Mouse (Mus musculus): Measurements from ENCODE around the gene Rgs7bp. TPM values are rescaled to one million over a fixed set of nuclear protein-coding genes. Genes with fewer than 3 reads are reported as not detected.
A peak's percentile ranks its signal among the peaks of the same experiment; 100 is the strongest.

The Rgs7bp gene
- not detected for polyA plus RNA-seq (2021)

GRCm38 (mm10) chr13:105054181-105054940 is at the start of gene Rgs7bp:
Gene Rgs7bp, minus strand, starts transcription at chr13:105054930.
- in situ Hi-C loops (cut with MboI; ENCODE audit: low pct_unique_long_range_greater_than_20kb), result no loop called here
- H3K27me3 ChIP-seq, result peaks cover 75% of the 10 kb centered on the region
- CTCF ChIA-PET, result no interaction called here
- ATAC-seq (peak; percentile 58), DNase-seq (ENCODE audit: low read depth, low spot score) (no peak)
- POLR2A ChIA-PET, result no interaction called here
- TF ChIP-seq CTCF (IDR thresholded peaks at IDR 0.05), result no peak

- TF ChIP-seq CTCF (IDR thresholded peaks at IDR 0.05), result no peak
- POLR2A ChIA-PET, result no interaction called here
- in situ Hi-C loops (cut with MboI; ENCODE audit: low pct_unique_long_range_greater_than_20kb), result no loop called here
- DNase-seq (ENCODE audit: low read depth, low spot score) (no peak), ATAC-seq (no peak)
- CTCF ChIA-PET, result no interaction called here
- H3K27me3 ChIP-seq, result peaks cover 4% of the 10 kb centered on the region
These were observed 49.7 kb upstream of the Rgs7bp start for GRCm38 (mm10) chr13:105104385-105104784.

GRCm38 (mm10) chr13:105100705-105101104 is 46.0 kb upstream of the Rgs7bp start:
- POLR2A ChIA-PET, result no interaction called here
- no peak for ATAC-seq

GRCm38 (mm10) chr13:105096316-105096715 is 41.6 kb upstream of the Rgs7bp start:
- H3K27me3 ChIP-seq, result peaks cover 3% of the 10 kb centered on the region
- POLR2A ChIA-PET, result no interaction called here
- no peak for TF ChIP-seq CTCF (IDR thresholded peaks at IDR 0.05)
- in situ Hi-C loops (cut with MboI; ENCODE audit: low pct_unique_long_range_greater_than_20kb), result no loop called here
- no peak for DNase-seq (ENCODE audit: low read depth, low spot score)
- no peak for ATAC-seq
- CTCF ChIA-PET, result no interaction called here

More at GRCm38 (mm10) chr13:105100705-105101104, 46.0 kb upstream of the Rgs7bp start:
- CTCF ChIA-PET, result no interaction called here
- peaks cover 8% of the 10 kb centered on the region for H3K27me3 ChIP-seq
- no peak for DNase-seq (ENCODE audit: low read depth, low spot score)
- TF ChIP-seq CTCF (IDR thresholded peaks at IDR 0.05), result no peak
- in situ Hi-C loops (cut with MboI; ENCODE audit: low pct_unique_long_range_greater_than_20kb), result no loop called here

- no peak for DNase-seq (ENCODE audit: low read depth, low spot score)
- H3K27me3 ChIP-seq, result peaks cover 13% of the 10 kb centered on the region
- no peak for TF ChIP-seq CTCF (IDR thresholded peaks at IDR 0.05)
- ChIA-PET CTCF (no interaction called here), POLR2A (no interaction called here)
- no peak for ATAC-seq
- in situ Hi-C loops (cut with MboI; ENCODE audit: low pct_unique_long_range_greater_than_20kb), result no loop called here
These were observed 34.5 kb upstream of the Rgs7bp start for GRCm38 (mm10) chr13:105089276-105089675.

GRCm38 (mm10) chr13:105081862-105082261 is 27.1 kb upstream of the Rgs7bp start, which contains the start of gene 4933425L06Rik:
Gene 4933425L06Rik, plus strand, starts transcription at chr13:105082122.
- ATAC-seq (no peak), DNase-seq (ENCODE audit: low read depth, low spot score) (no peak)
- ChIA-PET CTCF (no interaction called here), POLR2A (no interaction called here)
- peaks cover 16% of the 10 kb centered on the region for H3K27me3 ChIP-seq
- TF ChIP-seq CTCF (IDR thresholded peaks at IDR 0.05), result no peak
- in situ Hi-C loops (cut with MboI; ENCODE audit: low pct_unique_long_range_greater_than_20kb), result no loop called here

GRCm38 (mm10) chr13:105066890-105067845 is 12.4 kb upstream of the Rgs7bp start:
- DNase-seq (ENCODE audit: low read depth, low spot score) (no peak), ATAC-seq (no peak)
- ChIA-PET CTCF (no interaction called here), POLR2A (no interaction called here)
- peaks cover 7% of the 10 kb centered on the region for H3K27me3 ChIP-seq
- in situ Hi-C loops (cut with MboI; ENCODE audit: low pct_unique_long_range_greater_than_20kb), result no loop called here
- TF ChIP-seq CTCF (IDR thresholded peaks at IDR 0.05), result no peak

GRCm38 (mm10) chr13:105066119-105066518 is 11.4 kb upstream of the Rgs7bp start:
- ChIA-PET POLR2A (no interaction called here), CTCF (no interaction called here)
- DNase-seq (ENCODE audit: low read depth, low spot score) (no peak), ATAC-seq (no peak)
- in situ Hi-C loops (cut with MboI; ENCODE audit: low pct_unique_long_range_greater_than_20kb), result no loop called here
- no peak for TF ChIP-seq CTCF (IDR thresholded peaks at IDR 0.05)
- peaks cover 12% of the 10 kb centered on the region for H3K27me3 ChIP-seq

- ATAC-seq, result no peak
- H3K27me3 ChIP-seq, result peaks cover 66% of the 10 kb centered on the region
- POLR2A ChIA-PET, result no interaction called here
- TF ChIP-seq CTCF (IDR thresholded peaks at IDR 0.05), result no peak
- DNase-seq (ENCODE audit: low read depth, low spot score), result no peak
- CTCF ChIA-PET, result no interaction called here
- in situ Hi-C loops (cut with MboI; ENCODE audit: low pct_unique_long_range_greater_than_20kb), result no loop called here
These were observed 644 bp upstream of the Rgs7bp start for GRCm38 (mm10) chr13:105055374-105055773.

- H3K27me3 ChIP-seq, result peaks cover 70% of the 10 kb centered on the region
- ChIA-PET CTCF (no interaction called here), POLR2A (no interaction called here)
- no peak for TF ChIP-seq CTCF (IDR thresholded peaks at IDR 0.05)
- ATAC-seq, result no peak
- in situ Hi-C loops (cut with MboI; ENCODE audit: low pct_unique_long_range_greater_than_20kb), result no loop called here
- no peak for DNase-seq (ENCODE audit: low read depth, low spot score)
These were observed 195 bp upstream of the Rgs7bp start for GRCm38 (mm10) chr13:105054941-105055309.

- ChIA-PET POLR2A (no interaction called here), CTCF (no interaction called here)
- no peak for DNase-seq (ENCODE audit: low read depth, low spot score)
- H3K27me3 ChIP-seq, result peaks cover 71% of the 10 kb centered on the region
- ATAC-seq, result peak; percentile 7
- in situ Hi-C loops (cut with MboI; ENCODE audit: low pct_unique_long_range_greater_than_20kb), result no loop called here
- no peak for TF ChIP-seq CTCF (IDR thresholded peaks at IDR 0.05)
These were observed 1.1 kb downstream of the Rgs7bp start for GRCm38 (mm10) chr13:105053618-105054017.

Data from Patski (cell line).